Mouse (Mus musculus): ENCODE results near the gene Ifna13.

DNA sequence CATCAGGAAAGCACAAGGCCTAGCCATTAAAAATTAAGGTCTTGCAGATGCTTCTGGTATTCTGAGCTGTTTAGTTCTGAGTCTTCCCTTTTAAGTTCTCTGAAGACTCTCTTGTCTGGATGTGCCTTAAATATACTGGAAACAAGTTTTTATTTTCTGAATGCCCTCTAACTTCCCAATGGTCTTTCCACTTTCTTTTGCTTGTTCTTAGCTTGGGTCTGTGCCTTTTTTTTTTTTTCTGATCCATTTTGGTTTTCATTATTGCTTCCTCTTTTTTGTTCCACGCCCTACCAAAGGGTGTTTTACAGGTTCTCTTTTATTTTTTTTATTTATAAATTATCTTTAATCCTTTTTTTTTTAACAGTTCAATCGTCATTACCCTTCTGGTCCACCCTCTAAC is at the start of gene Ifna13:
- no peak for TF ChIP-seq ZC3H11A (IDR thresholded peaks at IDR 0.05; ENCODE audit: borderline replicate concordance, low read depth, low read length)
- no peak for TF ChIP-seq MAFK (IDR thresholded peaks at IDR 0.05; ENCODE audit: insufficient read depth, low read depth, low read length)
- TF ChIP-seq ZNF384 (IDR thresholded peaks at IDR 0.05; ENCODE audit: low read depth, low read length) = no peak
- TF ChIP-seq HCFC1 (IDR thresholded peaks at IDR 0.05; ENCODE audit: borderline replicate concordance, insufficient read depth, low read length) = no peak
- TF ChIP-seq CHD2 (IDR thresholded peaks at IDR 0.05; ENCODE audit: low read depth, low read length) = no peak

Data from ES-E14 (cell line).